Mouse (Mus musculus) embryonic stem cell, embryonic (primary cell): ENCODE results near the gene Syce3.

Source experiments
- CTCF ChIA-PET, 4 experiments: fragments of 300-600 bp in 2 of 4; fragments of 350-600 bp in 2 of 4; sonication (Branson Sonifier 250); formaldehyde crosslinking; loops; one replicate each; lab custom pipeline; 2022; ENCODE audit warnings: inconsistent platforms in 2 of 4; lab: Charles Lee
- POLR2A ChIA-PET, 4 experiments: fragments of 300-600 bp in 2 of 4; fragments of 350-600 bp in 2 of 4; sonication (Branson Sonifier 250); formaldehyde crosslinking; loops; one replicate each; lab custom pipeline; 2022; ENCODE audit warnings: antibody characterized with exemption in 4 of 4, inconsistent platforms in 1 of 4; lab: Charles Lee

Gene Syce3

DNA sequence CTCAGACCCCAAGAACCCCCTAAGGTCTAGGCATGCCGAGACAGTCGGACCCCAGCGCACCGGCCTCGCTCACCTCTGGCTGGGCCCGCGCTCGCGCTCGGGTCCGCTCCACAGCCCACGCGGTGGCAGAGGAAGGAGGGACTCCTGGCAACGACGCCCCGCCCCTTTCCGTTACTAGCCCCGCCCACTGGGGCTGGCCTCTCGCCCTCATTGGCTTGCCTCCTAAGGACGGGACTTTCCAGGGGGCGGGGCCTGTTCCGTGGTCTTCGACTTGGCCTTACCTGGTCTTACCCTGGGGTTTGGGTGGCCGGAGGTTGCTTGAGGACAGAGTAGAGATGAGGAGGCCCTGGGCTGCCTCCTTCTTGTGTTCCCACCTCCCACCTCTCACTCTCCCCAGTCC, at the start of gene Syce3:
TSS of gene Syce3 (minus strand) at position 386 of the 400 bp plus-strand sequence.
- CTCF ChIA-PET: interaction anchor here in 1 of 4 experiments (1.1 kb wide), 1 partner anchor 37 kb away, joined by 4 read pairs; the partner anchor contains the start of gene Sco2

DNA sequence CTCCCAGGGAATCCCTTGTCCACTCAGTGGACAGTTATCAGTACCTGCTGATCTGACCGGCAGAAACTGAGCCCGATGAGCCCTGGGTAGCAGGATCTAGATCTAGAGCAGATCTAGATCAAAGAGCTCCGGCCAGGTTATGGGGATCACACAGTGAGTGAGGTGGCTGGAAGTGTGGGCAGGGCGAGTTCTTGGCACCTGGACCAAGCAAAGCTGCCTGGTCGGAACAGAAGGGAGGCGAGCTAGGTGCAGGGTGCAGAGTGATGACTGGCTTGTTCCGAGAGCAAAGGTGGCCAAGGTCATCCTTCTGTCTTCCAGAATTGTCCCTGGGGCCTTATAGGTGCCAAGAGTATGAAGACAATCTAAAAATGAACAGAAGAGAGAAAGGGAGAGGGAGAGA, 49.5 kb upstream of the Syce3 start:
- CTCF ChIA-PET: interaction anchor here in 2 of 4 experiments (0.6 to 1.1 kb wide), 3 partner anchors 10 to 88 kb away, joined by 3 read pairs; no protein-coding TSS in a partner anchor
- POLR2A ChIA-PET: interaction anchor here in 3 of 4 experiments (0.6 to 2.1 kb wide), 4 partner anchors 16 to 104 kb away, joined by 3 to 6 read pairs (median 4); partner anchors contain the start of genes C730034F03Rik (in 1 of the 3), Chkb (in 1 of the 3) and Gm44502 (in 1 of the 3)

More for the DNA sequence above, at the start of gene Syce3:
- POLR2A ChIA-PET: interaction anchor here in 1 of 4 experiments (0.6 to 0.8 kb wide), 2 partner anchors 15 to 36 kb away, joined by 3 read pairs; partner anchors contain the start of genes Cpt1b and Sco2

DNA sequence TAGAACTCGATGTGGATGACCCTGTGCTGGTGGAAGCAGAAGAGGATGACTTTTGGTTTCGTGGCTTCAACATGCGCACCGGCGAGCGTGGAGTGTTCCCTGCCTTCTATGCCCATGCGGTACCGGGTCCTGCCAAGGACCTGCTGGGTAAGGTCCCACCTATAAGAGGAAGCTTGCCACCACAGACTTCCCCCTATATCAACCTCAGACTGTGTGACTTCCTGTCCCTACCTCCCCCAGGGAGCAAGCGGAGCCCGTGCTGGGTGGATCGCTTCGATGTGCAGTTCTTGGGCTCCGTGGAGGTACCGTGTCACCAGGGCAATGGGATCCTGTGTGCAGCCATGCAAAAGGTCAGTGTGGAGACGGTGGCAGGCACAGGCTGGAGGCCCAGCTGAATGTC, 48.6 kb upstream of the Syce3 start:
- ChIA-PET POLR2A (interaction anchor here in 1 of 4 experiments (2.1 kb wide), 1 partner anchor 30 kb away, joined by 6 read pairs; the partner anchor contains the start of genes C730034F03Rik, Chkb and Gm44502), CTCF (no interaction called here)

DNA sequence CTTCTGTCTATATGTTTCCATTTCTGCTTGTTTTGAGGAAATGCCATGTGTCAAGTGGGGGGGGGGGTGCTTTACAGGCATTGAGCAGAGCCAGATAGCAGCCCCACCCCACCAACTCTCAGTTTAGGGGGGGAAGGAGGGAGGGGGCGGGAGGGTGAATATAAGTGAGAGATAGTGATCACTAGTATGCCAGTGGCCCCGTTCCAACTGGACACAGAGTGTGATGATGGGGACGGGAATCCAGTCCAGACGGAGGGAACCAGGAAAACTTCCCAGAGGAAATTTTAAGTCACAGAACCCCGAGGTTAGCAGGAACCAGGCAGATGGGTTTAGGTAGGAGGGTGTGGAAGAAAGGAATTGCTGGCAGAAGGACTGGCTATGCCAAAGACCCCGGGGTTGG, 45.3 kb upstream of the Syce3 start:
- ChIA-PET POLR2A (interaction anchor here in 3 of 4 experiments (0.6 to 1.4 kb wide), 7 partner anchors 9 to 86 kb away, joined by 3 to 8 read pairs (median 5); partner anchors contain the start of genes C730034F03Rik (in 1 of the 3), Chkb (in 1 of the 3), Gm44502 (in 1 of the 3) and Shank3 (in 1 of the 3)), CTCF (interaction anchor here in 2 of 4 experiments (0.5 to 0.7 kb wide), 2 partner anchors 139 to 150 kb away, joined by 3 read pairs; no protein-coding TSS in a partner anchor)

DNA sequence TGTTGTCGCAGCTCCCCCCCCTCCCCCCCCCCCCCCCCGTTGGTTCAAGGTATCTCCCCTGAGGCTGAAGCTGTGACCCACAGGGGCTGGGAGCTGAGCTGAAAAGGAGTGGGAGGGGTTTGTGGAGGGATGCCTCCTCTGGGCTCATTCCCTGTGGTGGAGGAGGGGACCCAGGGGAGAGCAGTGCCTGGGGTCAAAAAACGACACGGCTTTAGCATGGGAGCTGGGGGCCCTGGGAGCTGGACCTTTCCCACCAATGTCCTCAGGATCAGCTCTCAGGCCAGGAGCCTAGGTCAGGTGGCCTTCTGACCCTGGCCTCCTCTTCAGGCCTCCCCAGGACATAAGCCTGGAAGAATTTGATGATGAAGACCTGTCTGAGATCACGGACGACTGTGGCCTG, 44.6 kb upstream of the Syce3 start:
- ChIA-PET CTCF (interaction anchor here (0.6 to 0.7 kb wide), 4 partner anchors 86 to 489 kb away, joined by 3 to 7 read pairs (median 3); no protein-coding TSS in a partner anchor), POLR2A (interaction anchor here (0.5 to 1.4 kb wide), 19 partner anchors 8 to 395 kb away, joined by 3 to 8 read pairs (median 3); partner anchors contain the start of genes Chkb (in 2 of the 4), Tymp (in 2 of the 4), Arsa (in 1 of the 4) and C730034F03Rik (in 1 of the 4))

DNA sequence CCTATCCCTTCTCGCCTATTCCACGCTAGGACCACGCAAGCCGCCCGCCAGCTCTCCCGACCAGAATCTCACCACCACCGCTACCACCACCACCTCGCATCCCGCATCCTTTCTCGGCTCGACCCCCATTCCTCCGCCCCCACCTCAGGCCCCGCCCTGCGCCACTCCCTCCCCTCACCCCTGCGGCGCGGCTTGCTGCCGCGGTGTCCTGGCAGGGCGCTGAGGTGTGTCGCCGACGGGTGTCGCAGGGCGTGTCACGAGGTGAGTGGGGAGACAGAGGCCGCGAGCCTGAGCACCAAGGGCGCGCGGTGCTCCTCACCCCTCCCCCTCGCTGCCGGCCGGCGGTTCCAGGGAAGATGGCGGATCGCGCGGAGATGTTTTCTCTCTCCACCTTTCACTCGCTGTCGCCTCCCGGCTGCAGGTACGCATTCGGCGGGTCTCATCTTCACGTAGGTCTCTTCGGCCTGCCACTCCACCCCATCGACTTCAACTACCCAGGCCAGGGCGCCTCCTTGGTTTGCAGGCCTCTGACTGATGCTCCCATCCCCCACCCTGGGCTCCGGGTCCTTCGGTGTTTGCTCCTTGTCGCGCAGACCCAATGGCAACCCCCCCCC, 43.7 kb upstream of the Syce3 start, which contains the start of gene Mapk8ip2:
TSS of gene Mapk8ip2 (plus strand) at position 49 of the 614 bp plus-strand sequence.
- ChIA-PET POLR2A (interaction anchor here in 3 of 4 experiments (0.7 to 1.4 kb wide), 17 partner anchors 10 to 146 kb away, joined by 3 to 9 read pairs (median 4); partner anchors contain the start of genes Arsa (in 1 of the 3), C730034F03Rik (in 1 of the 3), Chkb (in 1 of the 3) and Gm44502 (in 1 of the 3)), CTCF (interaction anchor here in 2 of 4 experiments (0.6 to 1.0 kb wide), 5 partner anchors 11 to 488 kb away, joined by 3 to 5 read pairs (median 3); partner anchors contain the start of genes C730034F03Rik (in 1 of the 2), Chkb (in 1 of the 2), Gm44502 (in 1 of the 2) and Sco2 (in 1 of the 2))

DNA sequence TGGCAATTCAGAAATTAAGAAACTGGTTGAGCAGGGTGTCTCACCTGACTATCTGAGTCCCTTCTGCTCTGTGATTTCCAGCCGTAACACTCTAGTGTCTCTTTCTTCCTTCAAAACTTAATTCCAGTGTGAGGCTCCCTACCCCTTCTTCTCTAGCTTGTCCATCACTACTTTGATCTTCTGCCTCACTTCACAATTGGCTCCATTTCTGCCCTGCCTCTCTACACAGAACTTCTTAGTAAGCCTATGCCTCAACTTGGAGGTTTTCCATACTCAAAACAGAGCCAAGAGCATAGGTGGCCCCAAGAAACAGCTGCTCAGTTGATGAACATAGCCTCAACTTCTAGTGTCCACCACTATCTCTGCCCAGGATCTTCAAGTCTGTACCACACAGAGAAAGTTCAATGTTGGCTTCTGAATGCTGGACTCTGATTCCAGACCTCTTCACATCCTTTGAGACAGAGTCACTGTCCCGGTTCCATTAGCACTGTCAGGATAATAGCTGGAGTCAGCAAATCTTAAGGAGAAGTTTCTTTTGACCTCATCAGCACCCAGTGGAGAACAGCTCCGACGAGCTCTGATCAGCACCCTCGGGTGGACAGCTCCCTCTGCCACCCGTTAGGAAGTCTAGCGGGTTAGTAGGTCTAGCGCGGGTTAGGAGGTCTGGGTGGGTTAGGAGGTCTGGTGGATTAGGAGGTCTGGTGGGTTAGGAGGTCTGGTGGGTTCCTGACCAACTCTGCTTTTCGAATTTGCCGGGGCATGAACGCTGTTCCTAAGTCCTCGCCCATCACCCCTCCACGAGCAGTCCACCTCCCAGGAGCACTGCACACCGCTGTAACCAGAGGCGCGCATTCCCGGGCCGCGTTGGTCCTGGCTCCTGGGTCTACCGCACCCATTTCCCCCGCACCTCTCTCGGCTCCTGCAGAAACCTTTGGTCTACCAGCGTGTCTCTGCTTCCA, 42.9 kb upstream of the Syce3 start:
- ChIA-PET CTCF (interaction anchor here (0.5 to 1.0 kb wide), 10 partner anchors 10 to 788 kb away, joined by 3 to 5 read pairs (median 3); partner anchors contain the start of genes Adm2 (in 1 of the 4), Arsa (in 1 of the 4), C730034F03Rik (in 1 of the 4) and Chkb (in 1 of the 4)), POLR2A (interaction anchor here in 3 of 4 experiments (0.7 to 1.3 kb wide), 16 partner anchors 10 to 138 kb away, joined by 3 to 9 read pairs (median 4); partner anchors contain the start of genes C730034F03Rik (in 2 of the 3), Chkb (in 2 of the 3), Gm44502 (in 2 of the 3) and Sbf1 (in 1 of the 3))

DNA sequence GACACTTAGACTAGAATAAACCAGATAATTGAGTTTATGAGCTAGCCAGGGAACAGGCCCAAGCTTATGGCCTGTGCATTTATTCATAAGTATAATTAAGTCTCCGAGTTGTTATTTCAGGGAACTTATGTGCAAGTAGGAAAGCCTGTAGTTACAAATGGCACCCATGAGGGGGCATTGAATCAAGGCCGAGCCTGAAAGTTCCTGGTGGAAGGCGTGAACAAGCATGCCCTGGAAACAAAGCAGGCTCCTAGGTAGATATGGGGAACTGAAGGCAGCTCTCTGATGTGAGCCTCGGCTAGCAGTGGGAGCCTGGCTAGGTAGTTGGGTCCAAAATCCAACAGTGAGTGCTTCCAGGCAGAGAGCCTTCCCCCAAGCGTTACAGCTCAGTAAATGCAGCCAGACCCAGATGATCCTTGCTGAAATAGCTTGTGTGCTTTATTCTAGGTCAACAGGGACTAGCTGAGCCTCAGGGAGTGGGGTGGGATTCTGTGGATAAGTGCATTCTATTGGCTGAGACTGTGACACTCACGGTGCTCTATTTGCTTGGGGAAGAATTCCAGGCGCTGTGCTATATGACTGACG, 32.3 kb upstream of the Syce3 start:
- ChIA-PET CTCF (interaction anchor here (0.6 to 1.8 kb wide), 9 partner anchors 11 to 568 kb away, joined by 3 to 8 read pairs (median 4); partner anchors contain the start of genes C730034F03Rik (in 2 of the 4), Chkb (in 2 of the 4), Gm44502 (in 2 of the 4) and Sco2 (in 1 of the 4)), POLR2A (interaction anchor here in 2 of 4 experiments (0.6 to 2.3 kb wide), 6 partner anchors 11 to 759 kb away, joined by 3 to 11 read pairs (median 5); partner anchors contain the start of genes C730034F03Rik (in 2 of the 2), Chkb (in 2 of the 2), Gm44502 (in 2 of the 2) and Cpt1b (in 1 of the 2))

DNA sequence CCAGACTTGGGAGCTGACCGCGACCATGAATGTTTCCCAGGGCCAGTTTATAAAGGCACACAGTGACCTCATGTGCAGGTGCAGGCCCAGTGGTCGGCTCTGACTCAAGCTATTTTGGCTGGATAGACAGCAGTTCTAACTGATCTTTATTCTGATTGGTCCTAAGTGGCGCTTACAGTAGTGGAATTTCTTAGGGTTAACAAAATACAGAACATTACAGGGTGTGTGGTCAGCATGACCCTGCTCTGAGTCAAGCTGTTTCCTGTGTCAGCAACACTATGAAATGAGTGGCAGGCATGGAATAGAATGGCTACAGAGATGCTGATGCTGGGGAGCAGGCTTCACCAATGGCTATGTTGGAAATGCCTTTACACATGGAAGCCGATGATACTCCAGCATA, 25.6 kb upstream of the Syce3 start:
- CTCF ChIA-PET: no interaction called here
- POLR2A ChIA-PET: no interaction called here

DNA sequence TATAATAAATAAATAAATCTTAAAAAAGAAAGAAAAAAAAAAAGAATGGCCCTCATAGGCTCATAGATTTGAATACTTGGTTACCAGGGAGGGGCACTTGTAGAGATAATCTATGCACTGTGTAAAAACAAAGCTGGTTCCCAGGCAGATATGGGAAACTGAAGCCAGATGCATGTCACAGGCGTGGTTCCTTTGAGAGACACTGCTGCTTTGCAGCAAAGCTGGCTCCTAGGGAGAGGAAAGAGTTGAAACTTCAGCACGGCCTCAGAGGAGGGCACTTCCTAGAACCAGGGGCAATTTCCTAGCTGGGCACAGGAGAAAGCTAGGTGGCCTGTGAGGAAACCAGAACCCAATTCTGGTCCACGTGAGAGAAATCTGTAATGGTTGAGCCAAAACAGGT, 23.8 kb upstream of the Syce3 start:
- CTCF ChIA-PET: interaction anchor here in 1 of 4 experiments (0.8 kb wide), 1 partner anchor 41 kb away, joined by 3 read pairs; no protein-coding TSS in a partner anchor
- POLR2A ChIA-PET: interaction anchor here in 3 of 4 experiments (0.6 to 1.1 kb wide), 3 partner anchors 8 to 135 kb away, joined by 3 read pairs; partner anchors contain the start of gene Cpt1b (in 1 of the 3)

DNA sequence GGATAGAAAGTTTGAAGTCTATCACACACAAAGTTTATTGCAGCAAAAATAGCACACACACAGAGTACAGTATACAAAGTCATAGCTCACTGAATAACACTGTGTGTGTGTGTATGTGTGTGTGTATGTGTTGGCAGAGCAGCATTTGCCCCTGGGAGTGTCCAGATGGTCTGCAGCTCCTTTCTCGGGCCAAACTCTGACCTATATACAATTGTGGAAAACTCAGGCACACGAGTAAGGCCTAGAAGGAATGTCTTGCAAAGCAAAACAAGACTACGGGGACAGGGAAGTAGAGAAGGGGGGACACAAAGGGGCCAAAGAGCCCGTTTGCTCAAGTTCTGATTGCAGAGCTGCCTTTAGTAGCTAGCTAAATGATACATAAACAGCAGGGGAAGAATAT, 22.6 kb upstream of the Syce3 start:
- CTCF ChIA-PET: interaction anchor here in 1 of 4 experiments (1.1 kb wide), 1 partner anchor 43 kb away, joined by 3 read pairs; no protein-coding TSS in a partner anchor
- POLR2A ChIA-PET: interaction anchor here in 2 of 4 experiments (0.5 kb wide), 2 partner anchors 15 to 709 kb away, joined by 3 to 4 read pairs; no protein-coding TSS in a partner anchor

DNA sequence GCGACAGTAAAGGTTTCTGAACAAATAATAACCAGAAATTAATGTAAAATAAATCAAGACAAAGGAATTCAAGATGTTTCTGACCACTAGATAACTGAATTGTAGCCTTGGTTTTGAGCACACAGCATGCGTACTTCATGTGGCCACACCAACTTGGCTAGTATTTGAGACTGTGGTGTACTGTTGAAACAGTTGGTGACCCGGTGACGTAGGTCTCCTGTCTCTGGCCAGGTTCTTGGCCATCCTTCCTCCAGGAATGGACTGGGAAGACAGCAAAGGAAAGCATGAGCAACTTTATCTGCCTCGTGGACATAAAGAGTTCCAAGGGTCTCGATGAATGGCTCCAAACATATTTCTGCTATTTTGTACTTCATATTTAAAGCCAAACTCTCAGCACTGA, 21.5 kb upstream of the Syce3 start:
- POLR2A ChIA-PET: interaction anchor here in 3 of 4 experiments (0.6 to 3.6 kb wide), 3 partner anchors 53 to 727 kb away, joined by 4 to 50 read pairs (median 5); partner anchors contain the start of gene Sco2 (in 1 of the 3)
- CTCF ChIA-PET: no interaction called here

DNA sequence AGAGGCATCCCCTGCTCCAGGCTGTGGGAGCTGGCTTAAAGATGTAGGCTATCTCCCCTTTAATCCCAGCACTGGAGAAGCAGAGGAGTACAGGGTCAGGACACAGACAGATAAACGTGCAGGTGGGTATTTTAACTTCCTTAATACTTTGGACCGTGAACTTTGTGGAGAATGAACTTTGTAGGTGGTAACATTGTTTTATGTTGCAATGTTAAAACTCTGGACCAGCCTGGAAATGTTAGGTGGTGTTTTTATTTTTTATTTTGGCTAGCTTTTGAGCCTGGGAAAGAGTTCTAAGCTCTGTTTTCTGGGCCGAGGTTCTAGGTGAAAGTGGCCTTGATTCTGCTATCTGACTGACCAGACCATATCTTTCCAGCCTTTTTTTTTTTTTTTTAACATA, 21.0 kb upstream of the Syce3 start:
- ChIA-PET POLR2A (interaction anchor here in 3 of 4 experiments (0.6 to 3.6 kb wide), 11 partner anchors 10 to 727 kb away, joined by 3 to 50 read pairs (median 4); partner anchors contain the start of gene Sco2 (in 1 of the 3)), CTCF (interaction anchor here in 2 of 4 experiments (0.7 to 2.5 kb wide), 3 partner anchors 58 to 506 kb away, joined by 3 to 18 read pairs (median 6); partner anchors contain the start of gene Sco2 (in 1 of the 2))

DNA sequence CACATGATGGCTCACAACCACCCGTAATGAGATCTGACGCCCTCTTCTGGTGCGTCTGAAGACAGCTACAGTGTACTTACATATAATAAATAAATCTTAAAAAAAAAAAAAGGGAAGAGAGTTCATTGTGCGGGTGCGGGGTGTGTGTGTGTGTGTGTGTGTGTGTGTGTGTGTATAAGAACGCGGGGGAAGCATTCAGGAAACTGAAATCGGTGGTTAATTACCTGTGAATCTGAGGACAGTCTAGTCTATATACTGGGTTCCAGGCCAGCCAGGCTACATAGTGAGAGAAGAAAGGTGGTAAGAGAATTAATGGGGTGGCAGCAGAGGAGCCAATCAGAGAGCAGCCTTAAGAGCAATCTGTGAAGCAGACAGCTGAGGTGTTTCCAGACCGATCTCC, 20.5 kb upstream of the Syce3 start:
- POLR2A ChIA-PET: interaction anchor here in 3 of 4 experiments (0.6 to 3.6 kb wide), 15 partner anchors 10 to 644 kb away, joined by 3 to 50 read pairs (median 5); partner anchors contain the start of genes Sco2 (in 2 of the 3), Lmf2 (in 1 of the 3), Mapk11 (in 1 of the 3) and Ncaph2 (in 1 of the 3)
- CTCF ChIA-PET: interaction anchor here in 3 of 4 experiments (0.6 to 2.5 kb wide), 8 partner anchors 45 to 685 kb away, joined by 3 to 18 read pairs (median 4); partner anchors contain the start of genes Sco2 (in 2 of the 3) and Arsa (in 1 of the 3)

DNA sequence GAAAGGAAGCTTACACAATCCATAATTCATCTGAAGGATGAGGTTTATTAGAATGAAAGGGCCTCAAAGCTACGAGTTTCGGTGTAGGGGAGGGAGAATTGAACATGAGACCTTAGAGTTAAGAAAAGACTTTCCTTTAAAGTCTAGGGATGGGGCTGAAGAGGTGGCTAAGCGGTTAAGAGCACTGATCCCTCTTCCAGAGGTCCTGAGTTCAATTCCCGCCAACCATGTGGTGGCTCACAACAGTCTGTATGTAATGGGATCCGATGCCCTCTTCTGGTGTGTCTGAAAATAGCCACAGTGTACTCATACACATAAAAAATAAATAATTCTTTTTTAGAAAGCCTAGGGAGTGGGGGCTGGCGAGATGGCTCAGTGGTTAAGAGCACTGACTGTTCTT, 20.0 kb upstream of the Syce3 start:
- ChIA-PET POLR2A (interaction anchor here in 3 of 4 experiments (0.6 to 3.6 kb wide), 38 partner anchors 9 to 722 kb away, joined by 3 to 50 read pairs (median 4); partner anchors contain the start of genes Lmf2 (in 2 of the 3), Ncaph2 (in 2 of the 3), Sco2 (in 2 of the 3) and Tymp (in 2 of the 3)), CTCF (interaction anchor here in 3 of 4 experiments (0.6 to 2.5 kb wide), 14 partner anchors 11 to 685 kb away, joined by 3 to 18 read pairs (median 4); partner anchors contain the start of genes Sco2 (in 3 of the 3), Arsa (in 1 of the 3), Mapk8ip2 (in 1 of the 3) and Odf3b (in 1 of the 3))
